Mouse (Mus musculus) erythroblast, embryonic 14.5 days (primary cell): ENCODE results near the gene Ppp3ca. TPM values are rescaled to one million over a fixed set of nuclear protein-coding genes. Genes with fewer than 3 reads are reported as not detected.
A peak's percentile ranks its signal among the peaks of the same experiment; 100 is the strongest.

Experiments used
- H3K27me3 ChIP-seq: 2 replicates; pipeline ENCODE4 v1.6.1; 2012; ENCODE audit warnings: inconsistent platforms; ENCODE audit not compliant: control insufficient read depth
- H3K36me3 ChIP-seq: 2 replicates; pipeline ENCODE4 v1.6.1; 2012; ENCODE audit warnings: mild to moderate bottlenecking, inconsistent platforms; ENCODE audit not compliant: control insufficient read depth
- H3K4me1 ChIP-seq: 2 replicates; pipeline ENCODE4 v1.6.1; 2012; ENCODE audit warnings: inconsistent platforms; ENCODE audit not compliant: control insufficient read depth
- H3K4me3 ChIP-seq: replicated peaks from 2 replicates; pipeline ENCODE3; 2012; ENCODE audit warnings: moderate library complexity, mild to moderate bottlenecking, inconsistent platforms
- H3K9me3 ChIP-seq: 2 replicates; pipeline ENCODE4 v1.6.1; 2012; ENCODE audit warnings: low read length, inconsistent platforms, mixed read lengths; ENCODE audit not compliant: control insufficient read depth
- GATA1 ChIP-seq: IDR thresholded peaks from 2 replicates; pipeline ENCODE4 v1.6.1; 2012; ENCODE audit warnings: low read length, inconsistent platforms, mixed read lengths
- TAL1 ChIP-seq: IDR thresholded peaks from 3 replicates; pipeline ENCODE4 v1.6.1; 2012; ENCODE audit warnings: low read length, inconsistent platforms, mixed read lengths
- polyA plus RNA-seq: library from polyadenylated mRNA; stranded (reverse); fragments of >175 nt; gene quantifications from 2 replicates; pipeline ENCODE4 v1.2.3, GENCODE M21; 2012

Gene Ppp3ca
- 0.34 and 0.70 TPM in 2 replicates for polyA plus RNA-seq

DNA sequence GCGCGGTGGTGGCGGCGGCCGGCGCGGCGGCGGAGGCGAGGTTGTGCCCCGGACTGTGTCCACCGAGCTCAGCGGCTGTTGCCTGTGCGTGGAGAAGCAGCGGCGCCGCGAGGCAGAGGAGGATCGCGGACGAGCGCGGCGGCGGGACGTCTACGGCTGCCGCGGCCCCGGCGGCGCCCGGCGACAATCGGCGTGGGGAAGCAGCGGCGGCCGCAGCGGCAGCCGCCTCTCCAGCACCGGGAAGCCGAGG is at the start of gene Ppp3ca:
Gene Ppp3ca (plus strand): TSS at position 15 of the 250 bp plus-strand sequence.
- peaks cover 18% of the 10 kb centered on the region for H3K27me3 ChIP-seq
- H3K4me3 ChIP-seq, result peak within 1 kb of the TSS; percentile 72
- TF ChIP-seq GATA1 (no peak), TAL1 (no peak)
- H3K36me3 ChIP-seq, result no peaks in the 10 kb centered on the region
- no peaks in the 10 kb centered on the region for H3K9me3 ChIP-seq
- H3K4me1 ChIP-seq, result peaks cover 24% of the 10 kb centered on the region

DNA sequence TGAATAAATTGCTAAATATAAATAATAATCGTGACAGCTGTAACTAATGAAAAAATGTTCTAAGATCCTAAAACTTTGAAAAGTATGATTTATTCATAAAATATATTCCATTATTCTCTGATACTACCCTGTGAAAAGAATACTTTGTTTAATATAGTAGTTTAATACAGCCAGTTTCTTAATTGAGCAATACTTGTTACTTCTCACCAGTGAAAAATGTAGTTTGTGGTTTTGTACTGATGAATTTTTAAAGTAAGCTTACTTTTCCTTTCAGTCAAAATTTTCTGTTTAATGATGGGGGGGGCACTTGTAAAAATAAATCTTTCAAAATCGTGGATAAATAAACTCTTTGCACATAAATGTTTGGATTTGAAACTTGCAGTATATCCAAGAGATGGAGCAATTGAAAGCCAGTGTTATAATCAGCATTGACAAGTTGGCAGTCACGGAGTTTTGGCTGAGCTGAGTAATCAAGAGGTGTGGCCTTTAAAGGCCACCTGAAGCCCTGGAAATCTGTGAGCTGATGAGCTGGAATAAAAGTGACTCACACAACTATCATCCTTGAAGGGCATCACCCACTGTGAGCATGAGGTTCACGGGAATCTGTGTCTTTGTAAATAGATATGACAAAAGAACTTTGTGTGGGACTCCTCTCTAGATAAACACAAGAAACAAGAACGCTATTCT is 29.2 kb upstream of the Ppp3ca start:
- TF ChIP-seq TAL1, result no peak
- TF ChIP-seq GATA1, result no peak
- H3K36me3 ChIP-seq, result no peaks in the 10 kb centered on the region
- no peak overlapping the region for H3K4me3 ChIP-seq
- H3K27me3 ChIP-seq, result no peaks in the 10 kb centered on the region
- no peaks in the 10 kb centered on the region for H3K4me1 ChIP-seq
- no peaks in the 10 kb centered on the region for H3K9me3 ChIP-seq

DNA sequence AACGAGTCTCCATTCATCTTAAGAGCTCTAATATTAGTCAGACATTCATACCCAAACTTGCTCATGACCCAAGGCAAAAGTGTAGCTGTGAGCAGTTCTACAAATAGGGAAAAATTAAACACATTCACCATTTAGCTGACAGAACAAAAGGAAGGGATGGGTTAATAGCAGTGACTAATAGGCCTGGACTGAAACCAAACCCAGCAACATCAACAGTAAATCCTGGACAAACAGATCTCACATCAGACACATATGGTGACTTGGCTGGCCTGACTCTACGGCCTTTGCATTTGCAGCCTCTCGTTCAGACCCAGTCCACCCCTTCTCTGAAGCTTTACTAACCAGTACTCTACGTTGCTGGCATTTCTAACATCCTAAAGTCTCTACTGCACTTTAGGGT is 19.0 kb upstream of the Ppp3ca start:
- Histone ChIP-seq H3K4me3 (no peak overlapping the region), H3K4me1 (no peaks in the 10 kb centered on the region), H3K9me3 (no peaks in the 10 kb centered on the region), H3K36me3 (no peaks in the 10 kb centered on the region), H3K27me3 (no peaks in the 10 kb centered on the region)
- TF ChIP-seq GATA1 (no peak), TAL1 (no peak)

DNA sequence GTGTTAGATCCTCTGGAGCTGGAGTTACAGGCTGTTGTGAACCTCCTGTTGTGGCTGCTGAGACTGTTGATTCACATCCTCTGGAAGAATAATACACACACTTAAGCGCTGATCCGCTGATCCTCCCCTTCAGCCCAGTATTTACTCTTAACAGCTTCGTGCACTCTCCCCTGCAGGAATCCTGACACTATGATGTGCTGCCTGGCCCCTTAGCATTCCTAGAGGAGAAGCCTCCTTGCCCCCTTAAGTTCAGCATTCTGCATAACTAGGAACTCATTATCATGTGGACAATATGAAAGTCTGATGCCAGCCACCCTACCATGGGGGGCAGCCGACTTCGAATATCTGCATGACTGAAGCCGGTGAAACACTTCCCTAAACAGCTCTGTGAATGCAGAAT is 18.4 kb upstream of the Ppp3ca start:
- Histone ChIP-seq H3K9me3 (no peaks in the 10 kb centered on the region), H3K4me1 (no peaks in the 10 kb centered on the region), H3K4me3 (no peak overlapping the region), H3K36me3 (no peaks in the 10 kb centered on the region), H3K27me3 (no peaks in the 10 kb centered on the region)
- TF ChIP-seq TAL1 (no peak), GATA1 (no peak)

DNA sequence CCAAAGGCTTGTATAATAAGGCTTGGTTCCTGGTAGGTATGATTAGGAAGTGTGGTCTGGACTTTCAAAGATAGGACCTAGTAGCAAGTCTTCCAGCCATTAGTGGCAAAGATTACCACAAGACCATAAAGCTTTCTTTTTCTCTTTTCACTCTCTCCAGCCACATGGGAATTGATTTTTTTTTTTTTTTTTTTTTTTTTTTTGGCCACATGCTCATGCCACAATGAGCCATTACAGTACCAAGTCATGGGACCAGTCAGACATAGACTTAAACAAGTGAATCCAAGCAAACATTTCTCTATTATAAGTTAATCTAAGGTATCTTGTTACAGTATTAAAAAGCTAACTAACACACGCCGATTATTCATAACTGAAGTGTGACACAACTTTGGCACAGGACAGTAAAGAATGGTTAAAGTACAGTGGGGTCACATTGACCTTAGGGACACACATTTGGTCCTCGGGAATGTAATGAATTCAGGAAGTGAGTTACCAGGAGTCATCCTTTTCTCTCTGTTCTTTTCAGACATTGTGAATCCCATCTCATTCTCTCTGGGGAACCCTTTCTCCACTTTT is 13.4 kb upstream of the Ppp3ca start:
- TF ChIP-seq TAL1 (no peak), GATA1 (no peak)
- H3K4me3 ChIP-seq, result no peak overlapping the region
- H3K9me3 ChIP-seq, result no peaks in the 10 kb centered on the region
- H3K36me3 ChIP-seq, result no peaks in the 10 kb centered on the region
- no peaks in the 10 kb centered on the region for H3K27me3 ChIP-seq
- peaks cover 3% of the 10 kb centered on the region for H3K4me1 ChIP-seq

DNA sequence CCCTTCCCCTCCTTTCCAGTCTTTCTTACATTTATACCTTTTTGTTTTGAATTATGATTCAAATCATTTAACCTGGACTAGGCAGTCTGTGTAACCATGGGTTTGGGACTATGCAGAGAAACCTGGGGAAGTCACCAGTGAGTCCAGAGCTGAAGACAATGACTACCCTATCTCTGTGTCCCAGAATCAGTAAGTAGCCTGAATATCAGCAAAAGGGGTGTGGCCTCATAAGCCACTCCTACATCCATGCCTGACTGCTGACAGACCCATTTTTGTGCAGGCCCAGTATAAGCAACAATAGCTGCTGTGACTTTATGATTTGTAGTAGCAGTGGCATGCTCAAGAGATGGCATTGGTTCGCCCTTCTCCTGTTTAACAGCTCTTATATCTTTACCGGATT is 11.2 kb upstream of the Ppp3ca start:
- Histone ChIP-seq H3K36me3 (no peaks in the 10 kb centered on the region), H3K27me3 (no peaks in the 10 kb centered on the region), H3K4me1 (peaks cover 3% of the 10 kb centered on the region), H3K9me3 (no peaks in the 10 kb centered on the region), H3K4me3 (no peak overlapping the region)
- TF ChIP-seq TAL1 (no peak), GATA1 (no peak)

DNA sequence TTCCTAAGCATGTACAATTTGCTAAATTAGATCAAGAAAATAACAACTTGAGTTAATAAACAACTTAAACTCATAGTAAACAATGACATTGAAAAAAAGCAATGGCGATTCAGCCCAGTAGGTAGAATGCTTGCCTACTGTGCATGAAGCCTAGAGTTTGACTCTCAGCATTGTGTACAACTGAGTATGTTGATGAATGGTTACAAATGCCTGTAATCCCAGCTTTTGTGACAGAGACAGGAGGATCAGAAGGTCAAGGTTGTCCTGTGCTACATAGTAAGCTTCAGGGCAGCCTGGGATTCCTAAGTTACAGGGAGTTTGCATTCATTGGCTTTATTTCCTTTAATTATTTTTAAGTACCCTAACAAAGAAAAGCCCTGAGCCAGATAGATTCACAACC is 4.8 kb upstream of the Ppp3ca start:
- Histone ChIP-seq H3K4me3 (no peak overlapping the region), H3K36me3 (no peaks in the 10 kb centered on the region), H3K27me3 (no peaks in the 10 kb centered on the region), H3K9me3 (no peaks in the 10 kb centered on the region), H3K4me1 (peaks cover 12% of the 10 kb centered on the region)
- TF ChIP-seq TAL1, result no peak
- TF ChIP-seq GATA1, result no peak

DNA sequence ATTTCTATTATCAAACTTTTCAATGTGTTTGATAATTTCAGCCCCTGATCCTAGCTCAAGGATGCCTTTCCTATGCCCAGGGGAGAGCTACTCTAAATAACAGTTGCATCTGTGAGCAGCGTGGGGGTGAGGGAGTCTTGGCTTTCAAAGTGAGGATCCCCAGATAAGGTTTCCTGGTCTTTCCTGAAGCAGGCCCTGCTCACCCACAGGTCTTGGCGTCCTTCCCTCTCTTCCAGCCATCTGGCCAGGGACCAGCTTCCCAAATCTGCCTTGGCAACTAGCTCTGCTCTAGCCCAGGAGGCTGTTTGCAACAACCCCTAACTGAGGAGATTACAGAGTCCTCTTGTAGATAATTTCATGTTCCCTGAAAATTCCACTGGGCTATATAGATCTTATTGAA is 1.9 kb upstream of the Ppp3ca start:
- Histone ChIP-seq H3K36me3 (no peaks in the 10 kb centered on the region), H3K27me3 (peaks cover 18% of the 10 kb centered on the region), H3K9me3 (no peaks in the 10 kb centered on the region), H3K4me1 (peaks cover 24% of the 10 kb centered on the region), H3K4me3 (no peak overlapping the region)
- no peak for TF ChIP-seq TAL1

DNA sequence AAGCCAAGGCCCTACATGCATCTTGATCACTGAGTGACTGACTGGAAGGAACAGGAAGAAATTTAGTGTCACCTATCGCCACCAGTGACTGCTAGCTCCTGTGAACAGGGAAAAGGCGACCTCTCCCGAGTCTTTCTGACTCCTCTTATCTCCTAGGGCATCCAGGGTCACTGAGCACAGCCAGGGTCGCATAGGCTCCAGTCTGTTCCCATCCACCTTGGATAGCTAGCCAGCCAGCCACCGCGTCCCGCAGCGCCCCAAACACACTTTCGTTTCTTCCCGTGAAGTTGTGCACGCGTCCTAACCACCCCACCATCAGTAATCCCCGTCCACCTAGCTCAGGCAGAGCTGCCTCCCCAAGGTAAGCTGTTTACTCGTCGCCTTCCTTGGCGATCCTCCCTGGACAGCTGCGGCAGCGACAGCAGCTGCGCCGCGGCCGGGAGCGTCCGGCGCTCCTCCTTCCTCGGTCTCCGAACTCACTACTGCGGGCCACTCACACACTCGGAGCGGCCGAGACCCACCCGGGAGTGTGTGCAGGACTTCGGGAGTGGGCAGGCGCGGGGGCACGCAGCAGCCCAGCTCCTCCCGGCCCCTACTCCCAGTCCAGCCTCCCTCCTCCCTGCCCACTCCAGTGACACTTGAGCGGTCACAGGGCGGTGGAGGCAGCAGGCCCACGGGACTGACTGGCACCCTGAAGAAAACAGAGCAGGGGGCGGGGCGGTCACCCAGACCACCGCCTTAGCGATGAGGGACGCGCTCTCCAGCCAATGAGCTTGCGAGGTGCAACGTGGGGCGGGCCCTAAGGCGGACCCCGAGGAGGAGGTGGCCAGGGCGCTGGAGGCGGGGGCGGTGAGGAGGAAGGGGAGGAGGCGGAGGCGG is 454 bp upstream of the Ppp3ca start:
- Histone ChIP-seq H3K4me1 (peaks cover 24% of the 10 kb centered on the region), H3K36me3 (no peaks in the 10 kb centered on the region), H3K4me3 (peak overlapping the region; percentile 72), H3K9me3 (no peaks in the 10 kb centered on the region), H3K27me3 (peaks cover 18% of the 10 kb centered on the region)
- no peak for TF ChIP-seq GATA1
- TF ChIP-seq TAL1, result no peak
